Mouse (Mus musculus): Measurements from ENCODE around the gene Ankrd55.

GRCm38 (mm10) chr13:112252991-112253620, 35.1 kb upstream of the Ankrd55 start:
- no peak for TF ChIP-seq TAL1 (IDR thresholded peaks at IDR 0.05; ENCODE audit: low read length)
- no peak for TF ChIP-seq GATA1 (IDR thresholded peaks at IDR 0.05; ENCODE audit: low read length)

Measured in erythroblast, embryonic 14.5 days (primary cell).